Mouse (Mus musculus): ENCODE results near the gene Lonrf2. TPM values are rescaled to one million over a fixed set of nuclear protein-coding genes. Genes with fewer than 3 reads are reported as not detected.
A peak's percentile ranks its signal among the peaks of the same experiment; 100 is the strongest.

The Lonrf2 gene
- polyA plus RNA-seq, 1 experiment from 2014 or later, result 14.5 TPM

DNA sequence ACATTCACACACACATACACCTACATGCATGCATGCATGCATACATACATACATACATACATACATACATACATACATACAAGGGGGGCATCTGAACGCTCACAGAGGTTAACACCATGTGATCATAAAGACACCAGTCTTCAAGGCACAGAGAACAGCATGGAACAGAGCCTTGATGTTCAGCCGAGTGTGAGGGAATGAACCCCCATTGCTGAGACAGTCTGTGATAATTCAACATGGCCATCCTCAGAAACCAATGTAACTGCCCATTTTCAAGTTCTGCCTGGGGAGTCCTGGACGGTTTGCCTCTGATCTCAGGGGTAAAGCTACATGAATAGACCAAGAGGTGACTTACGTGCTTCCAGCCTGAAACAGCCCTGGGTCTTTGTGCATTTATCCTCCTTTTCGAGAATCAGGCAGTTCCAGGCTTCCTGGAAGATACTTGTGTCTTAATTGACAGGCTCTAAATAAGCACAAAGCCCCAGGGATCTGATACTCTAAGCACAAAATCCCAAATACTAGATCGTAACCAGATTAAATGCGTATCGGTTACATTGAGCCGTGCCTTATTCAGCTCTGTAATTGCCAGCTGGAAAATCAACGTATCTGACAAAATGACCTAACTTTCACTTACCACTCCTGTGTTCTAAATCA, 72.4 kb downstream of the Lonrf2 start:
- H3K27me3 ChIP-seq, result no peaks in the 10 kb centered on the region; the same call in 1 of the 2 replicates
- no peak overlapping the region for H3K4me2 ChIP-seq
- 45% methylated on average over 10 of the region's 10 CpGs for WGBS
- no peak overlapping the region for H3K9ac ChIP-seq
- H3K4me3 ChIP-seq, result no peak overlapping the region
- no peak for ATAC-seq (ENCODE audit: low read depth)
- no peaks in the 10 kb centered on the region for H3K36me3 ChIP-seq
- H3K9me3 ChIP-seq, result no peaks in the 10 kb centered on the region
- peaks cover 41% of the 10 kb centered on the region for H3K4me1 ChIP-seq (replicated peaks)
- H3K27ac ChIP-seq (replicated peaks), result 0 out of 2 replicates have a peak overlapping the region, but pooled peaks have one; percentile 20

GRCm38 (mm10) chr1:38760424-38760823, 76.1 kb downstream of the Lonrf2 start:
- 46% methylated on average over 9 of the region's 9 CpGs for WGBS
- no peak overlapping the region for H3K4me2 ChIP-seq
- no peak overlapping the region for H3K4me3 ChIP-seq
- H3K9me3 ChIP-seq, result no peaks in the 10 kb centered on the region
- no peak overlapping the region for H3K9ac ChIP-seq
- peaks cover 29% of the 10 kb centered on the region for H3K4me1 ChIP-seq (replicated peaks)
- ATAC-seq (ENCODE audit: low read depth), result no peak
- H3K27me3 ChIP-seq, result no peaks in the 10 kb centered on the region
- H3K27ac ChIP-seq (replicated peaks), result 0 out of 2 replicates have a peak overlapping the region, but pooled peaks have one; percentile 2
- no peaks in the 10 kb centered on the region for H3K36me3 ChIP-seq

DNA sequence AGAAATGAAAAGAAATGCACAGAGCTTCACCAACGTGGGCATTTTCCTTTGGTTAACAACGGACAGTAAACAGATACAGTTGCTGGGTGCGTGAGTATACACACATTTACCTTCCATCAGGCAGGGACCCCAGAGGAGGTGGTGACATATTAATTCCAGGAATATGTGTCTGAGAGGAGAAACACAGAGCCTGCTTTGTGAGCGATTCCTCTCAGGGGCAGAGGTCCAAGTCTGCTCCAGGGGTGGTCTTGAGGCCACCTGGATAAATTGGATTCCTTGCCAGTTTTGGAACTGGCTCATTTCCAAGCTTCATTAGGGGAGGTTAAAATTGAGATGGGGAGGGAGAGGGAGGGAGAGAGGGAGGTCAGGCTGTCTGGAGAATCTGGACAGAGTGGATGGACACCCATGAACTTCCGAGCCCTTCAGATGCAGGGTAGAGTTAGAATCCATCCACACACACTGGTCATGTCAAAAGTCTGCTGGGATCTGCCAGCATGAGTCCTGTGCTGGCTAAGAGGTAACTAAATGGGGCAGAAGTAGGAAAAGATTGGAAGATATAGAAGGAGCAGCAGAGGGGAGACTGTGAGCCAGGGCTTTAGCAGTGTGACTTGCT, 78.6 kb downstream of the Lonrf2 start:
- 69% methylated on average over 5 of the region's 5 CpGs for WGBS
- H3K27ac ChIP-seq (replicated peaks), result 0 out of 2 replicates have a peak overlapping the region, but pooled peaks have one; percentile 0
- no peaks in the 10 kb centered on the region for H3K27me3 ChIP-seq
- no peak overlapping the region for H3K9ac ChIP-seq
- peaks cover 14% of the 10 kb centered on the region for H3K4me1 ChIP-seq (replicated peaks)
- no peak overlapping the region for H3K4me3 ChIP-seq
- H3K4me2 ChIP-seq, result no peak overlapping the region
- no peak for ATAC-seq (ENCODE audit: low read depth)
- no peaks in the 10 kb centered on the region for H3K9me3 ChIP-seq
- H3K36me3 ChIP-seq, result no peaks in the 10 kb centered on the region

GRCm38 (mm10) chr1:38743863-38744262, 92.6 kb downstream of the Lonrf2 start:
- Histone ChIP-seq H3K9ac (no peak overlapping the region), H3K36me3 (no peaks in the 10 kb centered on the region), H3K27me3 (no peaks in the 10 kb centered on the region), H3K4me2 (no peak overlapping the region), H3K9me3 (no peaks in the 10 kb centered on the region), H3K27ac (replicated peaks) (no peak overlapping the region), H3K4me3 (no peak overlapping the region), H3K4me1 (replicated peaks) (no peaks in the 10 kb centered on the region)
- ATAC-seq (ENCODE audit: low read depth), result no peak
- WGBS, result 48% methylated on average over 1 of the region's 1 CpGs

Other genes starting within 250 kb of the Lonrf2 start
- gene Aff3, start 171.8 kb downstream of the Lonrf2 start, polyA plus RNA-seq (2015; fragmentation: Nextera tagmentation; extraction: Ambion mirVana), result 32.1 and 32.3 TPM in 2 replicates
- gene Chst10, start 61.5 kb upstream of the Lonrf2 start, polyA plus RNA-seq (2015; fragmentation: Nextera tagmentation; extraction: Ambion mirVana), result 39.5 and 40.3 TPM in 2 replicates
- gene Nms, start 102.4 kb upstream of the Lonrf2 start, polyA plus RNA-seq (2015; fragmentation: Nextera tagmentation; extraction: Ambion mirVana), result 5.9 and 8.1 TPM in 2 replicates
- gene Pdcl3, start 148.9 kb upstream of the Lonrf2 start, polyA plus RNA-seq (2015; fragmentation: Nextera tagmentation; extraction: Ambion mirVana), result 181 and 190 TPM in 2 replicates

Measured in neural tube, embryonic 13.5 days (tissue).